Mouse (Mus musculus): Measurements from ENCODE around the gene Vmn1r152.
"Not testable (repeated sequence)": the region's sequence is repeated elsewhere in the genome, so short reads cannot be mapped to it uniquely, and the experiment has no call there.

Gene Vmn1r152

DNA sequence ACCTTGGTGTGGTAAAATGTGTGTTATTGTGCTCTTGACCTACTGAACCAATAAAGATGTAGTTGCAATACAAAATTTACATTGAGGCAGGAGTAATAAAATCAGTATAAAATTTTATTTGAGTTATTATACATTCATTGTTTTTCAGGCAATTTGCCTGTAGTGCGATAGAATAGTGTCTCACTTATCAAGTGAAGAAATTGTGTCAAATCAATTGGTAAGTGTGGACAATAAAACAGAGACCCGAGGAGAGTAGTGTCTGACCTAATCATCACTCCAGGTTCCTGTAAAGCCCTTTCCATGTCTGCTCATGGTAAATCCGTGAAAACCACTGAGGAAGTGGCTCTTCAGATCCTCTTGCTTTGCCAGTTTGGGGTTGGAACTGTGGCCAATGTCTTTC lies at the start of gene Vmn1r152:
Vmn1r152 (plus strand) TSS at position 301 of the 400 bp plus-strand sequence.
- not testable (repeated sequence) for DNase-seq (ENCODE audit: low read depth)

DNA sequence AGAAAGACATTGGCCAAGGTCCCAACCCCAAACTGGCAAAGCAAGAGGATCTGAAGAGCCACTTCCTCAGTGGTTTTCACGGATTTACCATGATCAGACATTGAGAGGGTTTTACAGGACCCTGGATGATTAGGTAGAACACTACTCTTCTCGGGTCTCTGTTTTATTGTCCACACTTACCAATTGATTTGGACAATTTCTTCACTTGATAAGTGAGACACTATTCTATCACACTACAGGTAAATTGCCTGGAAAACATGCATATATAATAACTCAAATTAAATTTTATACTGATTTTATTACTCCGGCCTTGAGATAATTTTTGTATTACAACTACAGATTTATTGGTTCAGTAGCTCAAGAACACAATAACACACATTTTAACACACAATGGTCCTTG lies 23.2 kb upstream of the Vmn1r152 start, which contains the start of gene Vmn1r151:
Vmn1r151 (minus strand) TSS at position 101 of the 400 bp plus-strand sequence.
- DNase-seq (ENCODE audit: low read depth): not testable (repeated sequence)

GRCm38 (mm10) chr7:22534787-22535186 lies 12.0 kb downstream of the Vmn1r152 start, which contains the start of gene Gm8677:
Gene Gm8677 (minus strand): TSS chr7:22534887.
- DNase-seq (ENCODE audit: low read depth): not testable (repeated sequence)

- DNase-seq (ENCODE audit: low read depth): not testable (repeated sequence)
Observed at GRCm38 (mm10) chr7:22565243-22565642, 42.5 kb downstream of the Vmn1r152 start, which contains the start of gene Gm4201. Gene Gm4201 (minus strand): TSS chr7:22565343.

Measured in 416B (cell line).